Mouse (Mus musculus): ENCODE data around the gene Mocs3.

The Mocs3 gene

GRCm38 (mm10) chr2:168230026-168230728 lies at the start of gene Mocs3, which contains the start of the genes Gm20716 and Dpm1:
Gene Mocs3, plus strand, starts transcription at chr2:168230622.
Gene Gm20716, minus strand, starts transcription at chr2:168230364.
Gene Dpm1, minus strand, starts transcription at chr2:168230591.
- H3K27me3 ChIP-seq (ENCODE audit: control insufficient read depth, insufficient read depth, low read length, poor library complexity, severe bottlenecking): no peaks in the 10 kb centered on the region
- H3K36me3 ChIP-seq (ENCODE audit: control insufficient read depth, insufficient read depth, low read length, poor library complexity, severe bottlenecking): peaks cover 4% of the 10 kb centered on the region
- DNase-seq (ENCODE audit: low read depth, low spot score): peak; percentile 88

- no peaks in the 10 kb centered on the region; the same call in none of the 2 replicates for H3K36me3 ChIP-seq (ENCODE audit: control insufficient read depth, insufficient read depth, low read length, poor library complexity, severe bottlenecking)
- DNase-seq (ENCODE audit: low read depth, low spot score): no peak
- H3K27me3 ChIP-seq (ENCODE audit: control insufficient read depth, insufficient read depth, low read length, poor library complexity, severe bottlenecking): no peaks in the 10 kb centered on the region
These were observed 38.6 kb upstream of the Mocs3 start for GRCm38 (mm10) chr2:168191856-168192255.

- DNase-seq (ENCODE audit: low read depth, low spot score): no peak
- no peaks in the 10 kb centered on the region for H3K27me3 ChIP-seq (ENCODE audit: control insufficient read depth, insufficient read depth, low read length, poor library complexity, severe bottlenecking)
- no peaks in the 10 kb centered on the region for H3K36me3 ChIP-seq (ENCODE audit: control insufficient read depth, insufficient read depth, low read length, poor library complexity, severe bottlenecking)
These were observed 36.7 kb upstream of the Mocs3 start for GRCm38 (mm10) chr2:168193685-168194084.

- no peaks in the 10 kb centered on the region for H3K36me3 ChIP-seq (ENCODE audit: control insufficient read depth, insufficient read depth, low read length, poor library complexity, severe bottlenecking)
- DNase-seq (ENCODE audit: low read depth, low spot score): no peak
- H3K27me3 ChIP-seq (ENCODE audit: control insufficient read depth, insufficient read depth, low read length, poor library complexity, severe bottlenecking): no peaks in the 10 kb centered on the region
These were observed 34.7 kb upstream of the Mocs3 start for GRCm38 (mm10) chr2:168195721-168196120.

- H3K36me3 ChIP-seq (ENCODE audit: control insufficient read depth, insufficient read depth, low read length, poor library complexity, severe bottlenecking): 0 out of 2 replicates have a peak, but pooled peaks cover 1% of the 10 kb centered on the region
- H3K27me3 ChIP-seq (ENCODE audit: control insufficient read depth, insufficient read depth, low read length, poor library complexity, severe bottlenecking): no peaks in the 10 kb centered on the region
- DNase-seq (ENCODE audit: low read depth, low spot score): no peak
These were observed 32.0 kb upstream of the Mocs3 start for GRCm38 (mm10) chr2:168198421-168198820.

GRCm38 (mm10) chr2:168199476-168199875 lies 30.9 kb upstream of the Mocs3 start:
- Histone ChIP-seq H3K27me3 (ENCODE audit: control insufficient read depth, insufficient read depth, low read length, poor library complexity, severe bottlenecking) (no peaks in the 10 kb centered on the region), H3K36me3 (ENCODE audit: control insufficient read depth, insufficient read depth, low read length, poor library complexity, severe bottlenecking) (0 out of 2 replicates have a peak, but pooled peaks cover 1% of the 10 kb centered on the region)
- DNase-seq (ENCODE audit: low read depth, low spot score): no peak

- DNase-seq (ENCODE audit: low read depth, low spot score): no peak
- H3K36me3 ChIP-seq (ENCODE audit: control insufficient read depth, insufficient read depth, low read length, poor library complexity, severe bottlenecking): 0 out of 2 replicates have a peak, but pooled peaks cover 1% of the 10 kb centered on the region
- no peaks in the 10 kb centered on the region for H3K27me3 ChIP-seq (ENCODE audit: control insufficient read depth, insufficient read depth, low read length, poor library complexity, severe bottlenecking)
These were observed 30.3 kb upstream of the Mocs3 start for GRCm38 (mm10) chr2:168200014-168200691.

- no peak for DNase-seq (ENCODE audit: low read depth, low spot score)
- Histone ChIP-seq H3K36me3 (ENCODE audit: control insufficient read depth, insufficient read depth, low read length, poor library complexity, severe bottlenecking) (peaks cover 1% of the 10 kb centered on the region; the same call in 1 of the 2 replicates), H3K27me3 (ENCODE audit: control insufficient read depth, insufficient read depth, low read length, poor library complexity, severe bottlenecking) (no peaks in the 10 kb centered on the region)
These were observed 25.9 kb upstream of the Mocs3 start for GRCm38 (mm10) chr2:168204476-168204999.

- peak; percentile 95 for DNase-seq (ENCODE audit: low read depth, low spot score)
- Histone ChIP-seq H3K27me3 (ENCODE audit: control insufficient read depth, insufficient read depth, low read length, poor library complexity, severe bottlenecking) (no peaks in the 10 kb centered on the region), H3K36me3 (ENCODE audit: control insufficient read depth, insufficient read depth, low read length, poor library complexity, severe bottlenecking) (peaks cover 4% of the 10 kb centered on the region)
These were observed 25.2 kb upstream of the Mocs3 start for GRCm38 (mm10) chr2:168205265-168205664.

GRCm38 (mm10) chr2:168205681-168206631 lies 24.5 kb upstream of the Mocs3 start:
- Histone ChIP-seq H3K36me3 (ENCODE audit: control insufficient read depth, insufficient read depth, low read length, poor library complexity, severe bottlenecking) (peaks cover 6% of the 10 kb centered on the region), H3K27me3 (ENCODE audit: control insufficient read depth, insufficient read depth, low read length, poor library complexity, severe bottlenecking) (no peaks in the 10 kb centered on the region)
- peak; percentile 32 for DNase-seq (ENCODE audit: low read depth, low spot score)

GRCm38 (mm10) chr2:168206725-168207644 lies 23.4 kb upstream of the Mocs3 start, which contains the start of gene Adnp:
Gene Adnp, minus strand, starts transcription at chr2:168207112.
- peak; percentile 98 for DNase-seq (ENCODE audit: low read depth, low spot score)

GRCm38 (mm10) chr2:168207883-168208282 lies 22.5 kb upstream of the Mocs3 start:
- peaks cover 7% of the 10 kb centered on the region for H3K36me3 ChIP-seq (ENCODE audit: control insufficient read depth, insufficient read depth, low read length, poor library complexity, severe bottlenecking)
- no peak for DNase-seq (ENCODE audit: low read depth, low spot score)
- H3K27me3 ChIP-seq (ENCODE audit: control insufficient read depth, insufficient read depth, low read length, poor library complexity, severe bottlenecking): no peaks in the 10 kb centered on the region

More at GRCm38 (mm10) chr2:168206725-168207644, 23.4 kb upstream of the Mocs3 start, which contains the start of gene Adnp:
- Histone ChIP-seq H3K27me3 (ENCODE audit: control insufficient read depth, insufficient read depth, low read length, poor library complexity, severe bottlenecking) (no peaks in the 10 kb centered on the region), H3K36me3 (ENCODE audit: control insufficient read depth, insufficient read depth, low read length, poor library complexity, severe bottlenecking) (peaks cover 8% of the 10 kb centered on the region)

- Histone ChIP-seq H3K27me3 (ENCODE audit: control insufficient read depth, insufficient read depth, low read length, poor library complexity, severe bottlenecking) (no peaks in the 10 kb centered on the region), H3K36me3 (ENCODE audit: control insufficient read depth, insufficient read depth, low read length, poor library complexity, severe bottlenecking) (peaks cover 12% of the 10 kb centered on the region)
- DNase-seq (ENCODE audit: low read depth, low spot score): no peak
These were observed 16.5 kb upstream of the Mocs3 start for GRCm38 (mm10) chr2:168213788-168214397.

Measured in splenic B cell, adult 2 months (primary cell).